Mouse (Mus musculus) layer of hippocampus, adult 9-10 months (tissue): ENCODE measurements at regions not wholly inside any gene's neighbourhood (a gene's known extent, or its start where the extent isn't known, plus 50 kb on each side); places are given as distances from the start of the nearest gene placed in this dataset.

Experiments
- DNase-seq: peaks from one replicate; pipeline ENCODE4 v3.0.0; 2022; ENCODE audit warnings: low spot score

DNA sequence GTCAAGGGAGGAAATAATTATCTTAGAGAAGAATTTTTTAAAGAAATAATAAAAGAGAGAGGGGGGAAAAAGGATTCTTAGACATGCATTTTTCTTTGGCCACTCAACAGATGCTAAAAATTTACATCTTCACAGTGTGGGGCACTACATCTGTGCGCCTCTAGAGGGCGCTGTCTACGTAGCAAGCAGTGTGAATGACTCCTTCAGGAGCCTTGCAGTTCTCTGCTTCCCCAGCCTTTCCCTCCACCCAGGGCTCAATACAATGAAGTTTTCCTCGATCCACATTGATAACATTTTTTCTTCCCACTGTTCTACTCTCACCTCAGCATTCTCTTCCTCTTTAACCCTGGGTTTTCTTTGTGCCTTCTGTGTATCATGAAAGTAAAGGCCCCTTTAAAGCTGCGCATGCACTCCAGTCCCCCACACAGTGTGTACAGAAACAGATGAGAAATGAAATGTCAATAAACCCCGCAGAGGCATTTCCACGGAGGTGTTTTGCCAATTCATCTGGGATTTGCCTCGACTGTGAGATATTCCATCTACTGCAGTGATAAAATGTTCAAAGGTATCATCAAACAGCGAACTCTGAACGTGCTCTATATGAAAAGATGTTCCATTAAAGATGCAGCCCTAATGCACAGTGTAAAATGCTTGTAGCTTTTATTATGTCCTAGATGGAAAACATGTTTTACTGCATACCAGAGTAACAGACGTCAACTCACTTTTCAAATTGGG is 181.2 kb downstream of the Rdh14 start:
- DNase-seq: no peak

DNA sequence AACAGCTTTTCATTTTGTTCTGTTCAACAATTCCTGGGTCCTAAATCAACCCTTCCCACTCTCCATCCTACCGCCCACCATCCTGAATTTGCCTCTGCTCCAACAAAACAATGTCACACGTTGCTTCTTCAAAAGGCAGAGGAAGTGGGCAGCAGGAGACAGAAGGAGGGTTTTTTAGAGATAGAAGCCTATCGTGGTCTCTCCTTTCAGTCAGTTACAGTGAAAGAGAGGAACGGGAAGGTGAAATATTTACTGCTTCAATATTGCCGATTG is 181.7 kb downstream of the Rdh14 start:
- peak; percentile 3 for DNase-seq

DNA sequence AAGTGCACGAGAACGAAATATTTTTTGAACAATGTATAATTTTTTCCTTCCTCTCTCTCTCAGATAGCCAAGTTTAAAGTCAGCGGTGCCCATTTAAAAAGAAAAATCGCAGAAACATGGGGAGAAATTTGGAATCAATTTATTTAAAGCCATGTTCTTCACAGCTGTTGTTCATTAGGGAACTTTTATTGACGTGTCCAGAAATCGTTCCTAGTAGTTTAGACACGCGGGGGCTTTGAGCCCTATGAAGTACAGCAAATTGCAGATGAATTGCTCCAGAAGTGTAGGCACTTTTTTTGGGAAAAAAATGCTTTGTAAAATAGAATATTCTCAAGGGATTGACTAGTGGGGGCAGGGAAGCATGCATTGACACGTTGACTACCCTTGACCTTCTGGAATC is 182.8 kb downstream of the Rdh14 start:
- no peak for DNase-seq

DNA sequence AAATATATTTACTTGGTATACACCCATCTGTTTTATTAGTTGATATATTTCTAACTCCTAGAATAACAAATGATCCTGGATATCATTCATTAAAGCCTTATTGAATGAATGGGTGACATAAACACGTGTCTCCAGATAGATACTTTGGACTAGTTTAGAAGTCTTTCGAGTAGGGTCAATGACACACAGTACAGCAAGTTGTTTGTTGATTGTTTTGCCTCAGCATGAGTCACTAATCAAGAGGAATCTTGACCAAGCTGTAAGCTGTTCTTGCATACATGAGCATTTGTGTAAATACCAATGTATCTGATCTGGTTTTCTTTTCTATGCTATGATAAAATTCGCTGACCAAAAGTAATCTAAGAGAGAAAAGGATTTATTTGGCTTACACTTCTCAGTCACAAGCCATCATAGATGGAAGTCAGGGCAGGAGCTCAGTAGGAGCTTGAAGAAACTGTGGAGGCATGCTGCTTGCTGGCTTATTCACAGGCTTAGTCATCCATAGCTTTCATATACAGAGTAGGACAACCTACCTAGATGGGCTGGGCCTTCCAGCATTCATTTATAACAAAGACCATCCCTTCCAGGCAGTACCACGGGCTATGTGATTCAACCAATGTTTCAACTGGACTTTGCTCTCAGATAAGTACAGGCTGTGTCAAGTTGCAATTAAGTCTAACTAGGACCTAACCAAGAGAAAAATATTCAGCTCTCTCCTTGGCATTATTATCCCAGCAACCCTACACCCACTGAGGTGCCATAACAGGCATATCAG is 192.5 kb downstream of the Rdh14 start:
- no peak for DNase-seq

DNA sequence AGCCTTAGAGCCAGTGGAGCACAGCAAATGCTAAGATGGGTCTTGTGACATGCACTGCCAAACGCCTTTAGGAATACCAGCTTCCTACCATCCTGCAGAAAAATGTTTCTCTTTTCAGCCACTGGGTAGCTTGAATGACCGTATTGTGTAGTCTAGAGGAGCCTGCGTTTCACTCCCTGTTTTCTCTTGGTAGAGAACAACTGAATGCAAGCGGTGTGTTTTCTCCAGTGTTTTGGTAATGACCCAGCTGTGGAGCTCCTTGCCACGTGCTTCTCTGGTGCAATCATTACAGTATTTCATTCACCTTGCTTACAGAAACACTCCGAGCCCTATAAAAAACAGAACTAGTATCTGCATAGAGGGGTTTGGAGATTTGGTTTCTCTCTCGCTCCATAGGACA is 193.5 kb downstream of the Rdh14 start:
- DNase-seq: no peak

DNA sequence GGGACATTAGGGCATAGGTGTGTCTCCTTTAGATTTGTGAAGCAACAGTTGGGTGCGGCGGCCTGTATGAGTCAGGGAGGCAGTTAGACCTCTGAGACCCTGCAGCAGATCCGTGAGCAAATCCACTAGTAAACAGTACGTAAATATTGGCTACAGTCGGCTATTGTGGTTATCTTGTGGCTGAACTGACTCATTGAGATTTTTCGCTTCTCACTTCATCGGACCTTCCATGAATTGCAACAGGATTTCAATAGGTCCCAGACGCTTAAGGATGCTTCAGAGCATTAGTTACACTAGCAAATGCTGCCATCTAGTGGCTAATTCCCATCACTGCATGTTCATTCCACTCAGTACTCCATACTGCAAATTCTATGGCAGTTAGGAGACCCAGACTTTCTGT is 199.0 kb downstream of the Rdh14 start:
- peak; percentile 71 for DNase-seq

DNA sequence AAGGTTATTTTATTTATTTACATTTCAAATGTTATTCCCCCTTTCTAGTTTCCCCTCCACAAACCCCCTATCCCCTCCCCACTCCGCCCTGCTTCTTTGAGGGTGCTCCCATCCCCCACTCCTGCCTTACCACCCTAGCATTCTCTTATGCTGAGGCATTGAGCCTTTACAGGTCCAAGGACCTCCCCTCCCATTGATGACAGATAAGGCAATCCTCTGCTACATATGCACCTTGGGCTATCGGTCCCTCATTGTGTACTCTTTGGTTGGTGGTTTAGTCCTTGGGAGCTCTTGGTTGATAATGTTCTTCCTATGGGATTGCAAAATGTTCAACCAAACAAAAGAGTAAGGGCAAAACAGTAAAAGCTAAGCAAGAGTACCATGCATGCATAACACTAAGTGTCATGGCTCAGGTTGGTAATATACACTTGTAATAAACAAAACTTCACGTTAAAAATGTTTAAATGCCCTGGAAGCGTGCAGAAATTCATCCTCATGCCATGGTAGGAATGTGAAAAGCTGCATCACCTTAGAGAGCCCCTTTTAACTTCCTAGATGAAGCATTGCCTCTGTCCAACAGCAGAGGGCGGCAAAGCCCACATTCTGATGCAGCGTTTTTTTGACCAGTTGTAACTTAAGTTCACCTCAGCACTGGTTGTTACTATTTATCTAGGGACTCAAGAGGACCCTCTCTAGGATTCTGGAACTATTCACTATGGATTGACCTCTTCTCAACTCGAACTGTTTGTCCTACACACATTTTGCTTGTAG is 207.6 kb downstream of the Rdh14 start:
- peak; percentile 43 for DNase-seq

DNA sequence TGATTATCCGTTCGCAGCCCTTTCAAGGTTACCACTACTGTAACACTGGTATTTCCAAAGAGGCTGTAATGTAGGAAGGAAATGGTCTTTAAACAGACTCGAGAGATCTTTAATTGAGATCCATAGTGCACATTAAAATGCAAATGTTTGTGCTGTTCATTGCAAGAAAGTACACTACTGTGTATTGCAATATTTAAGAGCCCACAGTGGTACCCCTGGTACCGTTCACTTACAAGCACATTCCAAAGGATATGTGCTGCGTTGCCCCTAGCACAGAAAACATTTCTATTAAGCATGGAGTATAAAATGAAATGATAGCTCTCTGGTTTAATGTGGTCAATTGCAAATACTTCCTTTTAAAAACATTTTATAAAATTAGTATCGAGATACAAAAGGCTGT is 209.5 kb downstream of the Rdh14 start:
- no peak for DNase-seq

DNA sequence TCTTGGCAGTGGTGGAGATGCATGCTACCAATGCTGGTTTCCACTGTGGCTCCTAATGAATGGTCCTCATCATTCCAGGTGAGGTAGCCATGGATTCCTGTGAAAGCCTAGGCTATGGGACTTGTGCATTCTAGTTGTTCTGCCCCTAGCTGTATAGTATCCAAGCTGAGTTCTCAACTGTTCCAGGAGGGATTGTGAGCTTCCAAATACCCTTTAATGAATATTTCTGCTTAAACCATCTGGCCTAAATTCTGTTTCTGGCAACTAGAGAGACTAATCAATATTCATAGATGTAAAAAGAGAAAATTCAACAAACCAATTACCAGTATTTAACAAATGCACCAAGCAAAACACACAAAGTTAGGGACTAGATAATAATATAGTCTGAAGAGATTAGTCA is 227.7 kb downstream of the Rdh14 start:
- peak; percentile 17 for DNase-seq

DNA sequence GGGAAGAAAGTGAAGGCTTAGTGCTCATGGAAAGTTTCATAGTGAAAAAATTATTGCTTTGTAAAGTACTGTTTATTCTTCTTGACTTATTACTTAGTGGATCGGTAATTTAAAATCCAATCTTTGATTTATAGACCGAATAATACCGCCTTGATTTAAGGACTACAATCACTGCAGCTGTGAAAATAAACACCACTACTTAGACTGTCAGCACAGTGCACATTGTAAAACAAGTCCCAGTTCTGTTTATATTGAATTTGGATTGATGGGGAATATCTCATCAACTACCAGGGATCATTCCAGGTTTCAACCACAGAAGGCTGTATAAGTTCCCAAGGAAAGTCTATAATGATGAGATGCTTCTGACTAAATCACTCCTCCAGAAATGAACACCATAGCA is 230.0 kb downstream of the Rdh14 start:
- no peak for DNase-seq

DNA sequence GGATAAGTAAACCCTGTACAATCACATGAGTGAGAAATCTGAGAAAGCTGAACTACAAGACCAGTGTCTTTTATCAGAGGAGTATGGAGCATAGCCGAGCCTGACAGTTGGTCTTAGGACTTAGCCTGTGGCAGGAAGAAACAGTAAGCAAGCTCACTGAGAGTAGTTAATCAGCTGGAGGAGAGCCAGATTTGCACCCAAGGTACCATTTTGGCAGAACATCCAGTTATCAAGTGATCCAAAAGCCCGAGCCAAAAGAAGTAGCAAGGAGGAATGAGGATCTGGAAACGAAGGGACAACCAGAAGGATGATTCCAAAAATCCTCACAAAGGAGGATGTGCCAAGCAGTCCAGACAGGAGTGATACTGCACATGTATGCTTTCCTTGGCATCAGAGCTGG is 248.0 kb downstream of the Rdh14 start:
- DNase-seq: no peak

DNA sequence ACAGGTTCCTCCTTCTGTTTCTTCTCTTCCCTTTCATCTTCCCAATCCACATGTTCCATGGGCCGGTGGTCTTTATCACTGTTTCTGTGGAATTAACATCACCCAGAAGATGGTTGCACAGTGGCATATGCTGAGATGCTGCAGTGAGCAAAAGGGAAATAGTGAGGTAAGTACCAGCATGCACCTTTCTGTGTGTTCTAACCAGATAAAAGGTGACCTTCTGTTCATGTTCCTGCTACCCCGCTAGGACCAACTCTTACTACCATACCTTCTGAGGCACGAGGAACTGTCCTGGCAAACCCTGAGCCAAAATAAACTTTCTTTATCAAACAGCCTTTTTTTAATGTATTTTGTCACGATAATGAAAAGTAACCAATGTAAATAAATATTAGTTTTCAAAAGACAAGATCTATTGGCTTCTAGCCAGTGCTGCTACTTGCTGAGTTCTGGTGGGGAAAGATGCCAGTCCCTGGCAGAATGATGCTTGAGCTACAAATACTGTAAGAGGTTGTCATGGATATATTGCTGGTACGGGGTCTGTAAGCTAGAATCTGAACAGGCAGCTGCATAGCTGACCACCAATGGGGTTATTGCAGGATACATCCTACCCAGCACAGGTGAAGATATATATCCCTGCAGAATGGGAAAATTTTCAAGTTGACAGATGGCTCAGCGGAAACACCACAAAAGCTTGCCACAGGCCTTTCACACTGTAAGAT is 264.1 kb downstream of the Rdh14 start:
- peak; percentile 11 for DNase-seq

DNA sequence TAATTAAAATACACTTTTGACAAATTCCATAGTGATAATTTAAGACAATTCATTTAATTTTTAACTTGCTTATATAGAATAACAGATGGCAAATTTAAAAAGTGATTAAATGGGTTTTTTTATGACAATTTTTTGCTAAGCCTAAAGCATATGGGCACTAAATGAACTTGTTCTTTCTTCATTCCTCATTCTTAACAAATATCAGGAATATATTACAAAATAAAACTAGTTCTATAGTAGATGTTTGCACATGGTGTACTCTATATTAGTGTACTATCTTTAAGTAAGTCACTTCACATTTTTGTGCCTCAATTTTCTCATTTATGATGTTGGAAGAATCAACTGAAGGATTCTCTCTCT is 264.6 kb downstream of the Rdh14 start:
- DNase-seq: no peak

DNA sequence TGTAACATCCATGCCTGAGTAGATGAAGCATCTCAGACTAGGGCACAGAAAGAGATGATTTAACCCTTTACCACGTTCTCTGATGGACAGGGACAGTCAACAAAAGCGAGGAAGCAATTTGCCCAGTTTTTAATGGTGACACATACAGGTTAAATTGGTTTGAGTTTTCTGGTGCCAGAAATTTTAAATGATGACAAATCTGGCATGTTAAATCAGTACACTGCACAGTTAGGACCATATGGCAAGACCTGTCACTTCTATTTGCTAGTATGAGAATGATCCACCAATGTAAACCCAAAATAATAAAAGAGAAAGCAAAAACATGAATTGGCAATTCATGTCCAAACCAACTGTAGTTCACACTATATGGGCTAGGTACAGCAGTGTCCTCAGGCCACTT is 268.3 kb downstream of the Rdh14 start:
- no peak for DNase-seq

DNA sequence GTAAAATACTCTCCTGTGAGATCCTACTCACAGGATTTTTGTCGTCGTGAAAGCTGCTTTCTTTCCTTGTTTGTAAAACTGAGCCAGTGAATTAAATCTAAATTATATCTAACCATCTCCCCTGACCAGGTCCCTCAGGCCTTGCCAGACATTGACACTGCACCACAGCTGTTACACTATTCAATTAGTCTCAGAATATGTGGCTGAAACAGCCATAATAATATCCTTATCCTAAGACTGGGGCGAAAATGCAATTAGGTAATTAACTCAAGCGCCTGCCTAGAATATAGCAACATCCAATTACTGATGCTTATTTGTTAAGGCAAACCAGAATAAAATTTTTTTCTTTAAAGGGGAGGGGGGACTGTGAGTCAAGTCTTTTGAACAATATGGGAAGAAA is 296.2 kb downstream of the Rdh14 start:
- DNase-seq: no peak
